Mouse (Mus musculus) midbrain, embryonic 14.5 days (tissue): ENCODE measurements around the gene Ralgps1. TPM values are rescaled to one million over a fixed set of nuclear protein-coding genes. Genes with fewer than 3 reads are reported as not detected.

Source experiments
- ATAC-seq: fragments of 200-750 bp; cut with Nextera tagmentation; 2 replicates; pipeline ENCODE4 v1.8.0; 2017; ENCODE audit warnings: moderate number of reproducible peaks, moderate library complexity; ENCODE audit not compliant: low FRiP score, low TSS enrichment
- DNase-seq: peaks from one replicate; pipeline ENCODE4 v3.0.0-alpha.2; 2015
- H3K27ac ChIP-seq: fragments of 300-500 bp; sonication (generic); replicated peaks from 2 replicates; pipeline ENCODE4 v1.5.1; 2014; ENCODE audit warnings: mild to moderate bottlenecking, low read depth, low read length, moderate library complexity
- H3K27me3 ChIP-seq: fragments of 300-500 bp; sonication (generic); 2 replicates; pipeline ENCODE4 v1.6.1; 2014; ENCODE audit warnings: low read length, control low read depth, mixed read lengths; ENCODE audit not compliant: control insufficient read depth, insufficient read depth
- H3K36me3 ChIP-seq: fragments of 300-500 bp; sonication (generic); 2 replicates; pipeline ENCODE4 v1.6.1; 2014; ENCODE audit warnings: low read length, control low read depth; ENCODE audit not compliant: control insufficient read depth, insufficient read depth
- H3K4me1 ChIP-seq: fragments of 300-500 bp; sonication (generic); 2 replicates; pipeline ENCODE4 v1.6.1; 2014; ENCODE audit warnings: mild to moderate bottlenecking, antibody characterized with exemption, low read length, control low read depth; ENCODE audit not compliant: control insufficient read depth, insufficient read depth
- H3K4me2 ChIP-seq: fragments of 300-500 bp; sonication (generic); 2 replicates; pipeline ENCODE4 v1.6.1; 2014; ENCODE audit warnings: mild to moderate bottlenecking, low read length, moderate library complexity
- H3K4me3 ChIP-seq: fragments of 300-500 bp; sonication (generic); replicated peaks from 2 replicates; pipeline ENCODE4 v1.5.1; 2014; ENCODE audit warnings: low read depth, low read length
- H3K9ac ChIP-seq: fragments of 300-500 bp; sonication (generic); replicated peaks from 2 replicates; pipeline ENCODE4 v1.6.1; 2014; ENCODE audit warnings: mild to moderate bottlenecking, low read length, moderate library complexity
- H3K9me3 ChIP-seq: fragments of 300-500 bp; sonication (generic); 2 replicates; pipeline ENCODE4 v1.6.1; 2016; ENCODE audit warnings: low read length, control low read depth, mixed read lengths; ENCODE audit not compliant: control insufficient read depth
- WGBS: fragments of 180-500 bp; shearing (Covaris S2); extraction: QIAGEN DNeasy Blood & Tissue Kit; methylation state at CpG from one replicate; pipeline ENCODE4 v1.1.7; 2014; 5-methylcytosine and 5-hydroxymethylcytosine counted together
- polyA plus RNA-seq: library from polyadenylated mRNA; unstranded; fragments of >200 nt; fragmentation: Nextera tagmentation; extraction: Ambion mirVana; gene quantifications from 2 replicates; pipeline ENCODE4 v1.2.1, GENCODE M21; 2014

Ralgps1 gene
- polyA plus RNA-seq, 1 experiment from 2014 or later, result 58.8 TPM

DNA sequence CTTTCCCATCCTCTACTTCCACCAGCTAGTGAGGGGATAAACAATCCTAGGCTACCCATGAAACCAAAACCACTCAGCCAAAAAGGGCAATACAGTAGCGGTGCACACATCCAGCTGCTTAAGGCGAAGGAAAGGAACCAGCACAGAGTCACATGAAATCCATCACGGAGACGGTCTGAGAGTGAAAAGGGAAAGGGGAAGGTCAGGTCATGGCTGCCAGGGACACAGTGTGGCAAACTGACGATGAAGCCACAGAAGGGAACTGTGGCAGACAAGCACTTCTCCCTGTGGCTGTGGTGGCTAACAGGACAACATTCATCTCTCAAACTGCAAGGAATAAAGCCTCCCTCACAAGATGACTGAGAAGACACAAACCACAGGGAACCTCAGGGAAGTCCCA is 76.2 kb downstream of the Ralgps1 start:
- Histone ChIP-seq H3K4me3 (no peak overlapping the region), H3K9ac (no peak overlapping the region), H3K9me3 (no peaks in the 10 kb centered on the region), H3K36me3 (peaks cover 8% of the 10 kb centered on the region), H3K27ac (no peak overlapping the region), H3K4me2 (no peak overlapping the region), H3K27me3 (no peaks in the 10 kb centered on the region), H3K4me1 (peaks cover 6% of the 10 kb centered on the region; the same call in 1 of the 2 replicates)
- ATAC-seq (no peak), DNase-seq (no peak)
- 89% methylated on average over 5 of the region's 5 CpGs for WGBS

GRCm38 (mm10) chr2:33292057-33292456 is 79.2 kb downstream of the Ralgps1 start:
- WGBS, result 90% methylated on average over 2 of the region's 2 CpGs
- no peak overlapping the region for H3K9ac ChIP-seq
- peaks cover 3% of the 10 kb centered on the region; the same call in 1 of the 2 replicates for H3K9me3 ChIP-seq
- H3K27me3 ChIP-seq, result no peaks in the 10 kb centered on the region
- DNase-seq, result no peak
- H3K4me1 ChIP-seq, result peaks cover 6% of the 10 kb centered on the region; the same call in 1 of the 2 replicates
- no peak for ATAC-seq
- H3K27ac ChIP-seq, result no peak overlapping the region
- no peak overlapping the region for H3K4me2 ChIP-seq
- peaks cover 4% of the 10 kb centered on the region for H3K36me3 ChIP-seq
- H3K4me3 ChIP-seq, result no peak overlapping the region

DNA sequence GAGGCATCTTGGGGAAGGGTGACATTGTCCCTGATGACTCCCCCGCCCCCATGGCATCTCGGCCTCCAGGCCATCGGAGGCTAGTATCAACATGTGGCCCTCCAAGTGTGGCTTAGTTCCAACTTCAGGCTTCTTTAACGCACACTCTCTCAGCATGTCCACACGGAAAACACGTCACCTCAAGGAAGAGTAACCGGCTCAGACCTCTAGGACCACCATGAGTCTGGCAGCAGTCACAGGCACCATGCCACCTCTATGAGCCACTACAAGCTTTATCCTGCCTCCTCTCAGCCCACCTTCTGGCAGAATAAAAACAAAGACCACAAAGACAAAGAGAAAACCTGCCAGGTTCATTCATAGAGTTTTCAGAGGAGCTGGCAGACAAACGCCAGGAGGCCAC is 80.8 kb downstream of the Ralgps1 start:
- no peak for ATAC-seq
- Histone ChIP-seq H3K9me3 (peaks cover 3% of the 10 kb centered on the region; the same call in 1 of the 2 replicates), H3K27me3 (no peaks in the 10 kb centered on the region), H3K4me3 (no peak overlapping the region), H3K36me3 (peaks cover 4% of the 10 kb centered on the region), H3K4me1 (peaks cover 6% of the 10 kb centered on the region; the same call in 1 of the 2 replicates), H3K4me2 (no peak overlapping the region), H3K9ac (no peak overlapping the region), H3K27ac (no peak overlapping the region)
- DNase-seq, result no peak
- WGBS, result 91% methylated on average over 8 of the region's 8 CpGs

DNA sequence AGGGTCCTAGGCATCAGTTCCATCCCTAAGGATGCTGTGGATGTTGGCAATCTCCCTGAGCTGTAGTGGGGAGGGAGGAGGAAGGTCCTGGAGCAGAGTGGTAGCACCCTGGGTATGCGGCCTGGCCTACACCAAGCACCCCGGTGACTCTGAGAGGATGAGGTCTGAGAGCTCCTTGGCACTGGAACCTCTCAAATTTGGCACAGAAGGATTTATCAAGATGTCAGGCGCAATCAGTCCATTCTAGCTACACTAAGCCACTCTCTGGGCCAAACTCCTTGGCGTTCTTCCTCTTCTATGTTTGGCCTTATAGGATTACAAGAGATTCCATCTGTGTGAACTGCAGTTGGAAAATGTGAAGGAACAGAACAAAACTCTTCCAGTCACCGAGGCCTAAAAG is 82.4 kb downstream of the Ralgps1 start:
- Histone ChIP-seq H3K27me3 (no peaks in the 10 kb centered on the region), H3K27ac (no peak overlapping the region), H3K4me2 (no peak overlapping the region), H3K9me3 (peaks cover 3% of the 10 kb centered on the region; the same call in 1 of the 2 replicates), H3K4me3 (no peak overlapping the region), H3K4me1 (peaks cover 6% of the 10 kb centered on the region; the same call in 1 of the 2 replicates), H3K9ac (no peak overlapping the region), H3K36me3 (peaks cover 11% of the 10 kb centered on the region)
- DNase-seq, result no peak
- WGBS, result 91% methylated on average over 5 of the region's 5 CpGs
- ATAC-seq, result no peak

DNA sequence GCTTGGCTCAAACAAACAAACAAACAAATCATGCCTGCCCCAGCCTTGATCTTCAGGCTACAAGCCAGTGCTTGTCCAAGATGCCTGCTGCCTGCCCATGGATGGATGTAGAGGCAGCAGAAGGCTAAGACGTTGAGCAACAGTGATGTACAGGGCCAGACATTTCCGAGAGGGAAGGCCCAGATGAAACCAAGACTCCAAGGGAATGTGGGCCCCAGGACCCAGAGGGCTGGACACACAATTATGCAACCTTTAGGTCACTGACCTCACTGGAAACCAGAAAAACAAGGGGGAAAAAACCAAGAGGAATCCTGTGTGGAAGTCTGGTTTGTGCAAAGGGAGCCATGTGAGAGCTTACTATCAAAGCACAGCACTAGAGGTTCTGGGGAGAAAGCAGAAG is 87.6 kb downstream of the Ralgps1 start:
- Histone ChIP-seq H3K9me3 (peaks cover 3% of the 10 kb centered on the region; the same call in 1 of the 2 replicates), H3K9ac (no peak overlapping the region), H3K4me1 (no peaks in the 10 kb centered on the region), H3K36me3 (peaks cover 27% of the 10 kb centered on the region), H3K4me3 (no peak overlapping the region), H3K27me3 (no peaks in the 10 kb centered on the region), H3K4me2 (no peak overlapping the region), H3K27ac (no peak overlapping the region)
- no peak for DNase-seq
- 86% methylated on average over 2 of the region's 2 CpGs for WGBS
- ATAC-seq, result no peak

DNA sequence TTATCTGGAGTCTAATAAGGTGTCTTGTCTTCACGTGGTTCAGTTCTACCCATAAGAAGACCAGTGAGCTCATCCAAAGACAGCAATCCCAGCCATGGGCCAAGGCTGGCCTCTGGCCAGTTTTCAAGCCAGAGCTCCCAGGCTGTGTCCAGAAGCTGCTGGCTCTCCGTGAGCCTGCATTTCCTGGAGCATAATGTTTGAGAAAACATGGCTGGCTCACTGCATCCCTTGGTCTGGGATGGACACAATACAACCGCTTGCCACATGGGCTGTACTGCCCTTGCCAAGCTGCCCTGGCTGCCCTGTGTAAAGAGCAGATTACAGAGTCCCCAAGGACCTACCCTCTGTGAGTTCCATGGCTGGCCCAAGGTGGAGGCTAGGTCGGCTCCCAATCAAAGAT is 88.4 kb downstream of the Ralgps1 start:
- H3K9ac ChIP-seq, result no peak overlapping the region
- H3K4me3 ChIP-seq, result no peak overlapping the region
- H3K4me1 ChIP-seq, result no peaks in the 10 kb centered on the region
- ATAC-seq, result no peak
- no peak overlapping the region for H3K27ac ChIP-seq
- DNase-seq, result peak; percentile 21
- H3K36me3 ChIP-seq, result peaks cover 27% of the 10 kb centered on the region
- 79% methylated on average over 4 of the region's 4 CpGs for WGBS
- peaks cover 3% of the 10 kb centered on the region; the same call in 1 of the 2 replicates for H3K9me3 ChIP-seq
- no peaks in the 10 kb centered on the region for H3K27me3 ChIP-seq
- no peak overlapping the region for H3K4me2 ChIP-seq

GRCm38 (mm10) chr2:33281807-33282206 is 89.5 kb downstream of the Ralgps1 start:
- no peak for ATAC-seq
- H3K4me3 ChIP-seq, result no peak overlapping the region
- H3K9ac ChIP-seq, result no peak overlapping the region
- H3K36me3 ChIP-seq, result peaks cover 31% of the 10 kb centered on the region
- DNase-seq, result no peak
- H3K27me3 ChIP-seq, result no peaks in the 10 kb centered on the region
- WGBS, result 84% methylated on average over 5 of the region's 5 CpGs
- no peaks in the 10 kb centered on the region for H3K4me1 ChIP-seq
- no peaks in the 10 kb centered on the region for H3K9me3 ChIP-seq
- H3K4me2 ChIP-seq, result no peak overlapping the region
- no peak overlapping the region for H3K27ac ChIP-seq

GRCm38 (mm10) chr2:33280525-33280924 is 90.8 kb downstream of the Ralgps1 start:
- H3K27ac ChIP-seq, result no peak overlapping the region
- H3K36me3 ChIP-seq, result peaks cover 31% of the 10 kb centered on the region
- no peak overlapping the region for H3K9ac ChIP-seq
- H3K4me1 ChIP-seq, result no peaks in the 10 kb centered on the region
- no peak overlapping the region for H3K4me2 ChIP-seq
- ATAC-seq (no peak), DNase-seq (no peak)
- no peaks in the 10 kb centered on the region for H3K9me3 ChIP-seq
- no peaks in the 10 kb centered on the region for H3K27me3 ChIP-seq
- H3K4me3 ChIP-seq, result no peak overlapping the region
- WGBS, result 88% methylated on average over 2 of the region's 2 CpGs

DNA sequence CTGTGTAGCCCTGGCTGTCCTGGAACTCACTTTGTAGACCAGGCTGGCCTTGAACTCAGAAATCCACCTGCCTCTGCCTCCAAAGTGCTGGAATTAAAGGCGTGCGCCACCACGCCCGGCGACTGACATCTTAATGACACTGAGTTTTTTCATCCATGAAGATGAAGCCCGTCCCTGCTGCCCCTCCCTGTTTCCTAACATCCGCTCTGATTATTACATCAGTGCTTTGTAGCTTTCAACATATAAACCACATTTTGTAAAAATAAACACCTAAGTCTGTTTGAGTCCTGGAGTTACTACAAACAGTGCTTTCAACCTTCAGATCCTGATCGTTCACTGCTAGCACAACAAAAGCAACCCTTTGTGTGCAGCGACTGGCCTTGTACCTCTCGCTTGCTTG is 91.5 kb downstream of the Ralgps1 start:
- 87% methylated on average over 10 of the region's 10 CpGs for WGBS
- Histone ChIP-seq H3K27me3 (no peaks in the 10 kb centered on the region), H3K9ac (no peak overlapping the region), H3K4me3 (no peak overlapping the region), H3K4me2 (no peak overlapping the region), H3K36me3 (peaks cover 36% of the 10 kb centered on the region), H3K4me1 (no peaks in the 10 kb centered on the region), H3K9me3 (no peaks in the 10 kb centered on the region), H3K27ac (no peak overlapping the region)
- ATAC-seq (no peak), DNase-seq (no peak)
